Mouse (Mus musculus) kidney, postnatal 4 days (tissue): ENCODE measurements at regions not wholly inside any gene's neighbourhood (a gene's known extent, or its start where the extent isn't known, plus 50 kb on each side); places are given as distances from the start of the nearest gene placed in this dataset.

ENCODE experiments used
- DNase-seq, 2 experiments: peaks; one replicate each; pipeline ENCODE4 v3.0.0; 2021; ENCODE audit warnings: mixed read lengths in 2 of 2

DNA sequence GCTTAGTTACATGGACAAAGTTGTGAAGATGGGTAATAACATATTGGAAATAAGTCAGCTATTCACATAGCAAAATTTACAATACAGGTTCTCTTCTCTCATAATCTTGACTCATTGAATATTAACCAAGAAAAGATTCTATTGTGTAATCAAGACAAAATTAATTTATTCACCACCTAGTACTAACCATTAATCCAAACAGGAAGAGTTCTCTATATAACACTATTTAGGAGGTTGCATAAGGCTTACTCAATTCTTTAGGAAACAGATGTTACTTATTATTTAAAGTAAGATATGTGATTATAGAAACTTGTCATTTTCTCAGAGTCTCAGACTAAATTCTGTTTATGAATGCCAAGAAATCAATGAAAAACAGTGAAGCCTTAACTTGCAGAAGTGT lies 600.4 kb upstream of the Tusc1 start:
- no peak for DNase-seq

- DNase-seq = no peak
Measured at GRCm38 (mm10) chr4:93927117-93927516, 591.8 kb upstream of the Tusc1 start.

- DNase-seq = no peak
Measured at GRCm38 (mm10) chr4:93924402-93924801, 589.1 kb upstream of the Tusc1 start.

DNA sequence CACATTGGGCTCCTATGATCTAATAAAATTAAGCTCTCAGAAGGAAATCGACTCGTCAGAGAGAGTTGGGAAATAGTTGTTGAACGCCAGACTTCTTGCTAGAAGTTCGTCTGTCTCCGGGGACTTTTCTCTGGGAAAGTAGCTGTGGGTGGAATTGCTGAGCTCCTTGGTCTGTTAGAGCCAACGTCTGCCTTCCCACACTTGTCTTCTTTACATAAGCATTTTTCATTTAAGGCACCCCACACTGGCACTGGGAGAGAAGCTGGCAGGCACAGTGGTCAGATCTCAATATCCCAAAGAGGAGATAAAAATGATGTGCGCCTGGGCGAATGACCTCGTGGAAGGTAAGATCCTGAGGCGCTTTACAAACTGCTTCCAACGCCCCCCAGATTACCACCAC lies 551.3 kb upstream of the Tusc1 start:
- peak in 1 of 2 experiments; percentile 1 for DNase-seq

DNA sequence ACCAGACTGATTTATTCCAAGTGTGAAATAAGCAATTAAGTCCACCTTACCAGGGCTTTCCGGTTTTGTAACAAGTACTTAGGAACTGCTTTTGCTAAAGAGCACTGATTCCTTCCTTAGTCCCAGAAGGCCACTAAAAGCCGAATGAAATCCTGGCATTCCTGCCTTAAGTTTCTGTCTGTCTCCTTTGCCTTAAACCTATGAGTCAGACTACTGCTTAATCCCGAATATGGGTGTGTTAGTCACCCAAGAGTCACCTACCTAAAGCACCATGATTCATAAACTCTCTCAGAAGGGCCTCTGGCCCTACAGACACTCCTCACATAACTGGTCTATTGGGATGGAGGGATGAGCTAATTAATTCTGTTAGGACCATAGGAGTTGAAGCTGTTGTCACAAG lies 546.0 kb upstream of the Tusc1 start:
- DNase-seq = no peak

DNA sequence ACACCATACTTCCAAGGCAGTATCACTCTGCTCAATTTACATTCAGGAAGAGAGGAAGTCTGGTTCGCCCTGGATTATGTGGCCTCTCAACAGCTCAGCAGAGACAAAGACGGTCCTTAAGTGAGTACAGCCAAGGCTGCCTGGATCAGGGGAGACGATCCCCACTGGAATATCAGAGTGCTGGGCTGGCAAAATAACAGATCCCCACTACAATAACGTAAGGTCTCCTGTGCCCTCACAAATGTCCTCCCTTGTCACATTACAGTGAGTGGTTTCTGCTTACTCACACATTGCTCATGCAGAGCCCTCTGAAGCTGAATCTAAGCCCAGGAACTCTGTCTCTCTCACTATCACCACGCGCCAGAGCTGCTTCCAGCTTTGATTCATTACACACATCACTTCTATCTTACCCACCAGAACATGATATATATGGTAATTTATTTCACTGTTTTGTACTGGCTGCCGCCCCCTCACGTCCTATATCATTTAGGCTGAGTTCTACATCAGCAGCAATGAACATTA lies 544.1 kb upstream of the Tusc1 start:
- peak in 1 of 2 experiments; percentile 1 for DNase-seq

DNA sequence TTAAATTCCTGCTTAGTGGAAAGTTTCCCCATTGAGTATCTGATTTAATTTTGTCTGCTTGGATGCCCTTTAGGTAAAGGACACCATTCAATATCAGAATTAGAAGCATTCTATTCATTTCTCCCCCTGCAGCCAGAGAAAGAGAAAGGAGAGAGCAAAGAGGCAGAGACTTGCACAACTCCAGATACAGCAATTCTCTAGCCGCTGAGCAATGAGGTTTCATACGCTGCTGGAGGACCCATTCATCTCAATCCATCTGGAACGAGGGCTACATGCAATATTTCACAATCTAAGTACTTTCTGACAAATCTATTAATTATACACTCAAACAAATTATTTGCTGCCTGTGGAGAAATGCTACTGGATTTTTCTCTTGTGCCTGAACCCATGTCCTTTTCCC lies 538.0 kb upstream of the Tusc1 start:
- no peak for DNase-seq

DNA sequence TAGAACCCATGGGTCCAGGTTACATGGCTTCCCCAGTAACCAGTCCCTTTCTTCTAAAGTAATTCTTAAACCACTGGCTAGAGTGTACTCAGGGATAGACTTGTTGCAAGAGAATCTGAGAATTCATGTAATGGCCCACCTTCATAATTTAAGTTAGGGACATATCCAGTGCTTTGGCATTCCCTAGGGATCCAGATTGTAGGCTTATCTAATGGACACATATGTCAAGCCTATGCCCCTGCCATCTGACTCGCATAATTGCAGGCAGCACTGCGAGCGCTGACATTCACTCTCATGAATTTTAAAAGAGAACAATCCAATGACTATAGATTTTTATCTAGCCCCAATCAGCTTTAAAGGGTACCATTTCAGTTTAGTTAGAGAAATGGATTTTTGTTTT lies 518.1 kb upstream of the Tusc1 start:
- DNase-seq = no peak

DNA sequence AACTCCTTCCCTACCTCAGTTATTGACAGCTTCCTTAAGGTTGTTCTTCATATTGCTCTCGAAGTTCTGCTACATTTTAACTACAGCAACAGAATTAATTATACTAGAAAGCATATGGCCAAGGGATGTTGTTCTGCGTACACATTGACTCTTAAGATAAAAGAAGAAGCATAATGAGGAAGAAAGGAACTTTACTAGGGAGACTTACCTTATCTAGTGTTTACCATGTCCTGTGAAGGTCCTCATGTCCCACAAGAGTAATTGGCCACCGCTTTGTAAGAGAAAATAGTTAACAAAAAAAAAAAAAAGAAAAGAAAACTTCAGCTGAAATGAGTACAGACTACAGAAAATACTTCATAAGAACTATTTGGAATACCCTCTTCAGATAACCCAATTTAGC lies 513.9 kb upstream of the Tusc1 start:
- DNase-seq = no peak

DNA sequence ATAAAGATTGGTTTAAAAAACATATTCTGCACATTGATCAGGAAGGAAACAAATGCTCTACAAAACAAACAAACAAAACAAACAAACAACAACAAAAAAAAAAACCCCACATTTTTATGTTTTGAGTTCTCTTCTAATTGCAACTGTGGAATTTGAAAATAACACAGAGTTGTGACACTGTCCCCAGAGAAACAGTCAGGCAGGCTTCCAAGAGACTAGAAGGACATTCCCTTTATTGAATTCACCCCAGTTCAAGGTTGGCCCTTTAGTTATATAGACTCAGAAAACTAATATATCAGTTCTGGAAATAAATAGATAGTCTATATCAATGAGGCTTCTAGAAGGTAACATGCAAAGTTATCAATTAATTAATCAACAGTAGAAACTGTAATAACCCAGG lies 495.4 kb upstream of the Tusc1 start:
- DNase-seq = no peak

- DNase-seq = no peak
Measured at GRCm38 (mm10) chr4:93793104-93793503, 457.8 kb upstream of the Tusc1 start.

GRCm38 (mm10) chr4:93790157-93790556 lies 454.8 kb upstream of the Tusc1 start:
- DNase-seq = no peak

- no peak for DNase-seq
Measured at GRCm38 (mm10) chr4:93754497-93754896, 419.2 kb upstream of the Tusc1 start.

DNA sequence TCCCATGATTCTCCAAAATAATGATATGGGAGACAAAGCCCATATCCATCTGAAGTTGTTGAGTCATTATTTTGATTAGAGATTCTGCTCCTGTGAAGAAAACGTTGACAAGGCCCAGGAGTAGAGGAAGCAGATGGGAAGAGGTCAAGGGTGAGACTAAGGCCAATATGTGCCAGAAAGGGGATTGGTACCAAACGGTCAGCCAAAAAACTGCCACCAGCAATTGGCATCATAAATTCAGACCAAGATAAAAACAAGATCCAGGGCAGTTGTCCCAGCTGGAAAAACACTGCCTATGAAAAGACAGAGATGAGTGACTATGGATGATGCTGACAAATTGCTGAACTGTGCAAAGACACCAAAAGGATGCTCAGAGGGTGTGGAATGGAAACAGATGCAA lies 411.0 kb upstream of the Tusc1 start:
- no peak for DNase-seq

DNA sequence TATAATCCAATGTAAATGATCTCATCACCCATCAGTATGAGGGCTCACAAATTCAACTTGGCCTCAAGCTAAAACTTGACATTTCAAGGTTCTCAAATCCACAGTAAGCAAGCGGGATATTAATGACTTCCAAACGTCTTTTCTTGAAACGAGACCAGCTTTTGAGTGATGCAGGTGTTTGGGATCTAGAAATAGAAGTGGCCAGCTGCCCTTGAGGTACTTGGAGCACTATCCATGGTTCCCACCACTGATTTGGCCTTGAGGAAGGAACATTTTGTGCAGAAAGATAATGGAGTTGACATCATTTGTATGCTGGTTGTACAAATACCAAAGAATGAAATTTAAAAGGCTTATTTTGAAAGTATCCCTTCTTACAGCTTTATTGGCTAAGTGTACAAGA lies 378.4 kb upstream of the Tusc1 start:
- DNase-seq = no peak

DNA sequence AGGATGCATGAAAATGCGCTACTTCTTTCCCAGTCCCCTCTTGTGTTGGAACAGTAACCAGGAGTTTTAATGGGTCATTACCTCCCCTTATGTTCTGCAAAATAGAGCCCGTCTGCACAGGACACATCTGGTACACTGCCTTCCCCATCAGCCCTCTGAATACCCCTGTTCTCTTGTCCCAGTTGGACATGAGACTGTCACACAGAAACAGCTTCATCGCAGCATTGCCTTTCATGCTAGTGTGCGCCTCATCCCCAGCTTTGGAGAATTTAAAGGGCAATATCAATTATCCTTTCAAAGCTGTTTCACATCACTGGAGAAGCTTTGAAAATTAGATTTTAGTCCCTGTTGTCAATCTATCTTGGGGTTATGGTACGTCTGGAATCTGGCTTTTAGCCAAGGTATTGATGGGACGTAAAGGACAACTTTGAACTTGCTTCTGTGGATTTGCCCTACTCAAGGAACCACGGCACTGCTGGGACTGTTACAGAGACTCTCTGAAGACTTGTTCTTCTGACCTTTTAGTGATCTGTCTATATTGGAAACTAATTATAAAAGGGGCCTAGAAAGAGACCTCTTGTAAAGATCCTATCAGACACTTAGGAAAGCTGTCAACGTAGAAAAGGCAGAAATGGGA lies 341.2 kb upstream of the Tusc1 start:
- DNase-seq = no peak

DNA sequence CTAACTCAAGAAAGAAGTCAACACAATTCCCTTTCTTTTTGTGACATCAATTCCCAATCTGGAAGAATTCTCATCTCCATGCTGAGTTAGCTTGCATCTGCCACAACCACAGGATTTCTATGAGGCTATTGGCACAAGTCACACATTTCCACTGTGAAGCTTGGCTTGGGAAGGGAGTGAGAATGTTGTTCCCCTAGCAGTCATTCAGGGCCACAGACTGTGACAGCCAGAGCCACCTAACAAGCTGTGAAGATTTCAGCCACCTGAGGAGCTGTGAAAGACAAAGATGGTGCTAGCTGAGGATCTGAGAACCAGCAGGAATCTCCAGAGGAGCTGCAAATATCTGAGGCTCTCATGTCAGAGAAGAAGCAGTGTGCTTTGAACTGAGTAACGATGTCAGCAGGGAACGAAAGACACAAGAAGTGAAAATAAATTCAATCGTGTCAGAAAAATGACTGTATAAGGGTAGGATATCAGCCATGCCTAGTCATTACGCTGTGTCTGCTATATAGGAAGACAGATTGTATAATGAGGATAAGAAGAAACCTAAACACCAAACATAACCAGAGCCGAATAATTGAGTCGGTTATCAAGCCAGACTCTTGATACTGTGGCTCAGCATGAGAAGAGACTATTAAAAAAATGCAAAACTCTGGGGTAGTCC lies 340.6 kb upstream of the Tusc1 start:
- no peak for DNase-seq

DNA sequence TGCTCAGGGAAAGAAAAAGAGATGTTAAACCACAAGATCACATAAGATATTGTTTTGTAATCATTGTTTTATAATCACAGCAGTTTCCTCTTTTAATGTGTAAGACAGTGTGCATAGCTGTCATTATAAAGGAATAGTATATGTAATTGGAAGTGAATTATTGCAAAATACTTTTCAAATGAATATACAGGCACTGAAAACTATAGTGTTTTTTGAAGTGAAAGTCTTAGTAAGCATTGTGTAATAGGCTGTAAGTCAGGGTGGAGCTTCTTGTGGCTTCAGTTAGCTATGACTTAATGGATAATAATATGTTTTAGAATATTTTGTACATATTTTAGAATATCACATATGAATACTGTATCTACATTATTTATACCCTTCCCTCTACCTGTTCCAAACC lies 333.7 kb upstream of the Tusc1 start:
- no peak for DNase-seq

GRCm38 (mm10) chr4:93664293-93664692 lies 329.0 kb upstream of the Tusc1 start:
- DNase-seq = no peak

GRCm38 (mm10) chr4:93638207-93638606 lies 302.9 kb upstream of the Tusc1 start:
- DNase-seq = no peak

GRCm38 (mm10) chr4:93598474-93598873 lies 263.2 kb upstream of the Tusc1 start:
- DNase-seq = no peak

- DNase-seq = no peak
Measured at GRCm38 (mm10) chr4:93584328-93584727, 249.0 kb upstream of the Tusc1 start.

GRCm38 (mm10) chr4:93583670-93584303 lies 248.5 kb upstream of the Tusc1 start:
- DNase-seq = no peak

GRCm38 (mm10) chr4:93579343-93579742 lies 244.0 kb upstream of the Tusc1 start:
- DNase-seq = no peak
